Mouse (Mus musculus): ENCODE results near the gene Nectin2.

GRCm38 (mm10) chr7:19753587-19753986, 3.3 kb upstream of the Nectin2 start:
- no peak for TF ChIP-seq MAX (IDR thresholded peaks at IDR 0.05; ENCODE audit: low read depth)
- TF ChIP-seq POLR2A (IDR thresholded peaks at IDR 0.05; ENCODE audit: insufficient read length, low read depth) = no peak
- TF ChIP-seq MYOG (IDR thresholded peaks at IDR 0.05; ENCODE audit: control insufficient read depth in 1 of 3, insufficient read depth in 1 of 3, insufficient read length in 2 of 3, low read depth in 2 of 3) = peak in 2 of 3 experiments; percentile 33 to 75
- TF ChIP-seq POLR2AphosphoS2 (IDR thresholded peaks at IDR 0.05; ENCODE audit: insufficient read length, low read depth) = no peak
- peak in 2 of 3 experiments; percentile 37 to 53 for TF ChIP-seq MYOD1 (IDR thresholded peaks at IDR 0.05; ENCODE audit: control insufficient read depth in 1 of 3, insufficient read length in 2 of 3, low read depth in 2 of 3)
- TF ChIP-seq E2F4 (IDR thresholded peaks at IDR 0.05; ENCODE audit: insufficient read depth) = no peak
- TF ChIP-seq SRF (IDR thresholded peaks at IDR 0.05; ENCODE audit: control insufficient read depth, insufficient read length, low read depth) = no peak
- TF ChIP-seq TCF3 (IDR thresholded peaks at IDR 0.05; ENCODE audit: insufficient read length, low read depth) = no peak
- TF ChIP-seq CEBPB (IDR thresholded peaks at IDR 0.05; ENCODE audit: insufficient read depth, poor library complexity, severe bottlenecking) = no peak
- TF ChIP-seq TCF12 (IDR thresholded peaks at IDR 0.05; ENCODE audit: insufficient read depth, poor library complexity, severe bottlenecking) = no peak
